Mouse (Mus musculus): ENCODE data around the gene Ciao2b. TPM values are rescaled to one million over a fixed set of nuclear protein-coding genes. Genes with fewer than 3 reads are reported as not detected.
A peak's percentile ranks its signal among the peaks of the same experiment; 100 is the strongest.

The Ciao2b gene
- polyA plus RNA-seq, 1 experiment from 2014 or later, result 92.6 TPM

GRCm38 (mm10) chr8:104606329-104606728, 35.4 kb downstream of the Ciao2b start:
- ATAC-seq (ENCODE audit: insufficient read depth, low FRiP score), result peak; percentile 50; the same call in 1 of the 2 replicates
- no peaks in the 10 kb centered on the region for H3K27me3 ChIP-seq (ENCODE audit: control insufficient read depth, insufficient read depth, low read length)
- no peak overlapping the region for H3K9ac ChIP-seq (ENCODE audit: low read length)
- no peak overlapping the region for H3K4me3 ChIP-seq (replicated peaks; ENCODE audit: low read length)
- no peaks in the 10 kb centered on the region for H3K36me3 ChIP-seq (ENCODE audit: control insufficient read depth, insufficient read depth, low read length)
- no peaks in the 10 kb centered on the region for H3K9me3 ChIP-seq (replicated peaks; ENCODE audit: control insufficient read depth, low read length)
- 38% methylated on average over 6 of the region's 6 CpGs for WGBS
- H3K4me1 ChIP-seq (ENCODE audit: control insufficient read depth, insufficient read depth, low read length), result peaks cover 4% of the 10 kb centered on the region
- no peak overlapping the region for H3K4me2 ChIP-seq (ENCODE audit: low read depth, low read length)
- peak overlapping the region; percentile 19; the same call in 1 of the 2 replicates for H3K27ac ChIP-seq (ENCODE audit: low read length)

GRCm38 (mm10) chr8:104603245-104603593, 38.5 kb downstream of the Ciao2b start:
- H3K36me3 ChIP-seq (ENCODE audit: control insufficient read depth, insufficient read depth, low read length), result no peaks in the 10 kb centered on the region
- peaks cover 4% of the 10 kb centered on the region for H3K4me1 ChIP-seq (ENCODE audit: control insufficient read depth, insufficient read depth, low read length)
- H3K9ac ChIP-seq (ENCODE audit: low read length), result no peak overlapping the region
- no peak for ATAC-seq (ENCODE audit: insufficient read depth, low FRiP score)
- no peak overlapping the region for H3K27ac ChIP-seq (ENCODE audit: low read length)
- no peak overlapping the region for H3K4me2 ChIP-seq (ENCODE audit: low read depth, low read length)
- no peaks in the 10 kb centered on the region for H3K9me3 ChIP-seq (replicated peaks; ENCODE audit: control insufficient read depth, low read length)
- WGBS, result 68% methylated on average over 4 of the region's 4 CpGs
- H3K27me3 ChIP-seq (ENCODE audit: control insufficient read depth, insufficient read depth, low read length), result no peaks in the 10 kb centered on the region
- no peak overlapping the region for H3K4me3 ChIP-seq (replicated peaks; ENCODE audit: low read length)

- 23% methylated on average over 21 of the region's 21 CpGs for WGBS
- no peaks in the 10 kb centered on the region for H3K9me3 ChIP-seq (replicated peaks; ENCODE audit: control insufficient read depth, low read length)
- H3K4me3 ChIP-seq (replicated peaks; ENCODE audit: low read length), result peak overlapping the region; percentile 38
- no peaks in the 10 kb centered on the region for H3K36me3 ChIP-seq (ENCODE audit: control insufficient read depth, insufficient read depth, low read length)
- H3K9ac ChIP-seq (ENCODE audit: low read length), result peak overlapping the region; percentile 60
- H3K4me1 ChIP-seq (ENCODE audit: control insufficient read depth, insufficient read depth, low read length), result peaks cover 7% of the 10 kb centered on the region
- peak; percentile 86 for ATAC-seq (ENCODE audit: insufficient read depth, low FRiP score)
- H3K4me2 ChIP-seq (ENCODE audit: low read depth, low read length), result peak overlapping the region; percentile 60
- H3K27me3 ChIP-seq (ENCODE audit: control insufficient read depth, insufficient read depth, low read length), result no peaks in the 10 kb centered on the region
- H3K27ac ChIP-seq (ENCODE audit: low read length), result no peak overlapping the region
Observed at GRCm38 (mm10) chr8:104602468-104603244, 39.1 kb downstream of the Ciao2b start.

GRCm38 (mm10) chr8:104601941-104602371, 39.8 kb downstream of the Ciao2b start:
- 1% methylated on average over 12 of the region's 12 CpGs for WGBS
- Histone ChIP-seq H3K4me1 (ENCODE audit: control insufficient read depth, insufficient read depth, low read length) (peaks cover 9% of the 10 kb centered on the region), H3K27ac (ENCODE audit: low read length) (no peak overlapping the region), H3K9me3 (replicated peaks; ENCODE audit: control insufficient read depth, low read length) (no peaks in the 10 kb centered on the region), H3K36me3 (ENCODE audit: control insufficient read depth, insufficient read depth, low read length) (no peaks in the 10 kb centered on the region), H3K4me3 (replicated peaks; ENCODE audit: low read length) (peak overlapping the region; percentile 38), H3K4me2 (ENCODE audit: low read depth, low read length) (peak overlapping the region; percentile 60), H3K9ac (ENCODE audit: low read length) (peak overlapping the region; percentile 60), H3K27me3 (ENCODE audit: control insufficient read depth, insufficient read depth, low read length) (no peaks in the 10 kb centered on the region)
- no peak for ATAC-seq (ENCODE audit: insufficient read depth, low FRiP score)

- H3K36me3 ChIP-seq (ENCODE audit: control insufficient read depth, insufficient read depth, low read length), result no peaks in the 10 kb centered on the region
- H3K4me2 ChIP-seq (ENCODE audit: low read depth, low read length), result peak overlapping the region; percentile 60; the same call in 1 of the 2 replicates
- H3K4me3 ChIP-seq (replicated peaks; ENCODE audit: low read length), result no peak overlapping the region
- peaks cover 9% of the 10 kb centered on the region for H3K4me1 ChIP-seq (ENCODE audit: control insufficient read depth, insufficient read depth, low read length)
- H3K9ac ChIP-seq (ENCODE audit: low read length), result peak overlapping the region; percentile 24; the same call in 1 of the 2 replicates
- no peak overlapping the region for H3K27ac ChIP-seq (ENCODE audit: low read length)
- H3K27me3 ChIP-seq (ENCODE audit: control insufficient read depth, insufficient read depth, low read length), result no peaks in the 10 kb centered on the region
- 25% methylated on average over 7 of the region's 7 CpGs for WGBS
- no peak for ATAC-seq (ENCODE audit: insufficient read depth, low FRiP score)
- H3K9me3 ChIP-seq (replicated peaks; ENCODE audit: control insufficient read depth, low read length), result no peaks in the 10 kb centered on the region
Observed at GRCm38 (mm10) chr8:104601386-104601785, 40.4 kb downstream of the Ciao2b start.

GRCm38 (mm10) chr8:104598496-104598895, 43.3 kb downstream of the Ciao2b start:
- Histone ChIP-seq H3K36me3 (ENCODE audit: control insufficient read depth, insufficient read depth, low read length) (peaks cover 14% of the 10 kb centered on the region), H3K9ac (ENCODE audit: low read length) (no peak overlapping the region), H3K4me2 (ENCODE audit: low read depth, low read length) (no peak overlapping the region), H3K4me3 (replicated peaks; ENCODE audit: low read length) (no peak overlapping the region), H3K27ac (ENCODE audit: low read length) (no peak overlapping the region), H3K4me1 (ENCODE audit: control insufficient read depth, insufficient read depth, low read length) (peaks cover 9% of the 10 kb centered on the region), H3K27me3 (ENCODE audit: control insufficient read depth, insufficient read depth, low read length) (no peaks in the 10 kb centered on the region), H3K9me3 (replicated peaks; ENCODE audit: control insufficient read depth, low read length) (no peaks in the 10 kb centered on the region)
- ATAC-seq (ENCODE audit: insufficient read depth, low FRiP score), result no peak
- WGBS, result 31% methylated on average over 6 of the region's 6 CpGs

GRCm38 (mm10) chr8:104597656-104598055, 44.1 kb downstream of the Ciao2b start:
- Histone ChIP-seq H3K4me2 (ENCODE audit: low read depth, low read length) (no peak overlapping the region), H3K9me3 (replicated peaks; ENCODE audit: control insufficient read depth, low read length) (no peaks in the 10 kb centered on the region), H3K27ac (ENCODE audit: low read length) (peak overlapping the region; percentile 14; the same call in 1 of the 2 replicates), H3K4me1 (ENCODE audit: control insufficient read depth, insufficient read depth, low read length) (peaks cover 10% of the 10 kb centered on the region), H3K9ac (ENCODE audit: low read length) (peak overlapping the region; percentile 26; the same call in 1 of the 2 replicates), H3K36me3 (ENCODE audit: control insufficient read depth, insufficient read depth, low read length) (peaks cover 14% of the 10 kb centered on the region), H3K4me3 (replicated peaks; ENCODE audit: low read length) (no peak overlapping the region), H3K27me3 (ENCODE audit: control insufficient read depth, insufficient read depth, low read length) (no peaks in the 10 kb centered on the region)
- WGBS, result 52% methylated on average over 6 of the region's 6 CpGs
- no peak for ATAC-seq (ENCODE audit: insufficient read depth, low FRiP score)

- H3K4me1 ChIP-seq (ENCODE audit: control insufficient read depth, insufficient read depth, low read length), result peaks cover 11% of the 10 kb centered on the region; the same call in 1 of the 2 replicates
- 83% methylated on average over 21 of the region's 21 CpGs for WGBS
- no peak overlapping the region for H3K4me3 ChIP-seq (replicated peaks; ENCODE audit: low read length)
- peaks cover 14% of the 10 kb centered on the region for H3K36me3 ChIP-seq (ENCODE audit: control insufficient read depth, insufficient read depth, low read length)
- H3K9me3 ChIP-seq (replicated peaks; ENCODE audit: control insufficient read depth, low read length), result no peaks in the 10 kb centered on the region
- no peak overlapping the region for H3K4me2 ChIP-seq (ENCODE audit: low read depth, low read length)
- H3K27me3 ChIP-seq (ENCODE audit: control insufficient read depth, insufficient read depth, low read length), result no peaks in the 10 kb centered on the region
- H3K9ac ChIP-seq (ENCODE audit: low read length), result no peak overlapping the region
- ATAC-seq (ENCODE audit: insufficient read depth, low FRiP score), result no peak
- no peak overlapping the region for H3K27ac ChIP-seq (ENCODE audit: low read length)
Observed at GRCm38 (mm10) chr8:104595773-104596536, 45.8 kb downstream of the Ciao2b start.

Measured in stomach, embryonic 16.5 days (tissue).